Mouse (Mus musculus) embryonic facial prominence, embryonic 15.5 days (tissue): ENCODE results near the gene Tmem130. TPM values are rescaled to one million over a fixed set of nuclear protein-coding genes. Genes with fewer than 3 reads are reported as not detected.
A peak's percentile ranks its signal among the peaks of the same experiment; 100 is the strongest.
"Not testable (repeated sequence)": the region's sequence is repeated elsewhere in the genome, so short reads cannot be mapped to it uniquely, and the experiment has no call there.

Experiments
- ATAC-seq: fragments of 200-750 bp; cut with Nextera tagmentation; 2 replicates; pipeline ENCODE4 v1.8.0; 2017; ENCODE audit warnings: low read depth, moderate TSS enrichment; ENCODE audit not compliant: insufficient number of reproducible peaks, low FRiP score, low TSS enrichment
- H3K27ac ChIP-seq: fragments of 300-500 bp; sonication (generic); replicated peaks from 2 replicates; pipeline ENCODE4 v1.5.1; 2015; ENCODE audit warnings: mild to moderate bottlenecking, inconsistent platforms
- H3K27me3 ChIP-seq: fragments of 300-500 bp; sonication (generic); 2 replicates; pipeline ENCODE4 v1.6.1; 2015; ENCODE audit warnings: inconsistent platforms
- H3K36me3 ChIP-seq: fragments of 300-500 bp; sonication (generic); 2 replicates; pipeline ENCODE4 v1.6.1; 2015; ENCODE audit warnings: mild to moderate bottlenecking, inconsistent platforms
- H3K4me1 ChIP-seq: fragments of 300-500 bp; sonication (generic); 2 replicates; pipeline ENCODE4 v1.6.1; 2015; ENCODE audit warnings: inconsistent platforms
- H3K4me2 ChIP-seq: fragments of 300-500 bp; sonication (generic); replicated peaks from 2 replicates; pipeline ENCODE4 v1.6.1; 2015; ENCODE audit warnings: mild to moderate bottlenecking, inconsistent platforms
- H3K4me3 ChIP-seq: fragments of 300-500 bp; sonication (generic); replicated peaks from 2 replicates; pipeline ENCODE4 v1.5.1; 2015; ENCODE audit warnings: mild to moderate bottlenecking, inconsistent platforms
- H3K9ac ChIP-seq: fragments of 300-500 bp; sonication (generic); 2 replicates; pipeline ENCODE4 v1.6.1; 2015; ENCODE audit warnings: inconsistent platforms
- H3K9me3 ChIP-seq: fragments of 300-500 bp; sonication (generic); replicated peaks from 2 replicates; pipeline ENCODE4 v1.6.1; 2016; ENCODE audit warnings: inconsistent platforms
- WGBS: fragments of 180-500 bp; shearing (Covaris S2); methylation state at CpG from one replicate; pipeline ENCODE4 v1.1.7; 2015; 5-methylcytosine and 5-hydroxymethylcytosine counted together
- polyA plus RNA-seq: library from polyadenylated mRNA; unstranded; fragments of >200 nt; fragmentation: Nextera tagmentation; extraction: Ambion mirVana; gene quantifications from 2 replicates; pipeline ENCODE4 v1.2.1, GENCODE M21; 2015

Gene Tmem130
- polyA plus RNA-seq, 1 experiment from 2014 or later = 2.3 TPM

- peak overlapping the region; percentile 75 for H3K4me2 ChIP-seq
- H3K9me3 ChIP-seq = no peaks in the 10 kb centered on the region
- H3K9ac ChIP-seq = peak overlapping the region; percentile 94
- ATAC-seq = peak; percentile 93
- under 1% methylated on average over 92 of the region's 92 CpGs for WGBS
- H3K36me3 ChIP-seq = peaks cover 21% of the 10 kb centered on the region
- peaks cover 13% of the 10 kb centered on the region for H3K4me1 ChIP-seq
- H3K27me3 ChIP-seq = no peaks in the 10 kb centered on the region
- peak overlapping the region; percentile 98 for H3K27ac ChIP-seq
- H3K4me3 ChIP-seq = peak overlapping the region; percentile 96
Measured at GRCm38 (mm10) chr5:144767911-144768841, 6.6 kb upstream of the Tmem130 start.

- peak within 1 kb of the TSS; percentile 75 for H3K4me2 ChIP-seq
- 75% methylated on average over 13 of the region's 15 CpGs for WGBS
- H3K4me1 ChIP-seq = peaks cover 13% of the 10 kb centered on the region
- not testable (repeated sequence) for H3K9me3 ChIP-seq, H3K27me3 ChIP-seq, ATAC-seq
- peak within 1 kb of the TSS; percentile 98 for H3K27ac ChIP-seq
- peak within 1 kb of the TSS; percentile 94 for H3K9ac ChIP-seq
- peak within 1 kb of the TSS; percentile 96 for H3K4me3 ChIP-seq
- H3K36me3 ChIP-seq = peaks cover 14% of the 10 kb centered on the region
Measured at GRCm38 (mm10) chr5:144767106-144767798, 5.6 kb upstream of the Tmem130 start, which contains the start of gene Trrap. TSS of gene Trrap (plus strand) at chr5:144767732.

DNA sequence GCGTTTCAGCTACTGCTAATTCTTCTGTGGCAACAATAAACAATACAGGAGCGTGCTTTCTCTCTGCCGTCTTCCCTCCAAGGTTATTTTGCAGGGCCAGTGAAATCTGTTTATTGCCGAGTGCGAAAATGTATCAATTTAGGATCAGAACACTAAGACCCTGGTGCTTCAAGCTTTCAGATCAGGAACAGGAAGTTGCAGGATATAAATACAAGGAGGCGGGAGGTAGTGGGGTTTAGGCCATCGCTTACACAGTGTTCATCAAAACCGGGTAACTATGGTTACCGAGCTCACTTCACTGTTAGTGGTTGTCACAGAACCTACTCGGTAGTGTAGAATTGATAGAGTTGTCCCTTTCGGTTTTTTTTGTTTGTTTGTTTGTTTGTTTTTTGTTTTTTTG lies 5.0 kb upstream of the Tmem130 start:
- WGBS = 78% methylated on average over 11 of the region's 11 CpGs
- Histone ChIP-seq H3K27me3 (peaks cover 12% of the 10 kb centered on the region), H3K9ac (no peak overlapping the region), H3K4me1 (peaks cover 13% of the 10 kb centered on the region), H3K27ac (no peak overlapping the region), H3K4me3 (no peak overlapping the region), H3K4me2 (no peak overlapping the region), H3K9me3 (no peaks in the 10 kb centered on the region), H3K36me3 (peaks cover 10% of the 10 kb centered on the region)
- ATAC-seq = no peak

DNA sequence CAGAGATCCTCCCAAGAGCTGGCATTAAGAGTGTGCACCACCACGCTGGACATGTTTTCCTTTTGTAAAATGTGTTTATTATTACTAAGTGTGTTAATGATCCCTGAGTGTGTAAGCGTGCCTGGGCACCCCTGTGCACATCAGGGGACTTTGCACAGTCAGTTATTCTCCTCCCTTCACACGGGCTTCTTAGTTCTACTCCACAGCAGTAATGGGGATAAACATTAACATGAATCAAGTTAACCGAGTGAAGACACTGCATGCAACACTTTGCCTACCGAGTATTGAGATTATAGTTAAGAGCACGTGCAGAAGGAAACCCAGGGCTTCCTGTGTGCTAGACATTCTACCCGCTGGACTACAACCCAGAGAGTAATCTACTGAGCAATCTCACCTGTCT lies 4.4 kb upstream of the Tmem130 start:
- peaks cover 19% of the 10 kb centered on the region for H3K4me1 ChIP-seq
- no peak overlapping the region for H3K9ac ChIP-seq
- H3K9me3 ChIP-seq = no peaks in the 10 kb centered on the region
- WGBS = 71% methylated on average over 7 of the region's 7 CpGs
- no peak overlapping the region for H3K4me2 ChIP-seq
- no peak overlapping the region for H3K4me3 ChIP-seq
- H3K27me3 ChIP-seq = peaks cover 18% of the 10 kb centered on the region
- peaks cover 4% of the 10 kb centered on the region; the same call in 1 of the 2 replicates for H3K36me3 ChIP-seq
- no peak overlapping the region for H3K27ac ChIP-seq
- ATAC-seq = no peak

- H3K4me3 ChIP-seq = no peak overlapping the region
- no peaks in the 10 kb centered on the region for H3K9me3 ChIP-seq
- H3K27me3 ChIP-seq = peaks cover 30% of the 10 kb centered on the region
- ATAC-seq = no peak
- WGBS = 12% methylated on average over 8 of the region's 8 CpGs
- no peak overlapping the region for H3K4me2 ChIP-seq
- no peaks in the 10 kb centered on the region for H3K36me3 ChIP-seq
- no peak overlapping the region for H3K27ac ChIP-seq
- no peak overlapping the region for H3K9ac ChIP-seq
- peaks cover 8% of the 10 kb centered on the region for H3K4me1 ChIP-seq
Measured at GRCm38 (mm10) chr5:144758422-144758821, 3.2 kb downstream of the Tmem130 start.

DNA sequence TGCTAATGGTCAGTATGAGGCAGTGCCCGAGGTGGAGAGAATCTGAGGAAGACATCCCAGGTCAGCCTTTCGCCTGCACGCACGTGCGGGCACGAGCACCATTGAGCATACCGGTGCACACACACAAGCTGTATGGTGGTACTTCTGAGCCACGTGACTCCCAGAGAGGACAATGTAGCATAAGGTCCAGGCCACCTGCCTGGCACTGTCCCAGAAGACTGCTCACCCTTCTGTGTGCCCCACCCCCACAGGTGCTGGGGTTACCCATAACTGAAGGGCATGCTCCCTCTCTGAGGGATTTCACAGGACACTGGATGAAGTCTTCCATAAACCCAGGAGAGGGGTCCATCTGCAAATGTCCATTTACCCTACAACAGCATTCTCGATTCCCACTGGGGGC lies 4.2 kb downstream of the Tmem130 start:
- Histone ChIP-seq H3K36me3 (no peaks in the 10 kb centered on the region), H3K4me1 (peaks cover 10% of the 10 kb centered on the region), H3K9ac (no peak overlapping the region), H3K9me3 (no peaks in the 10 kb centered on the region), H3K27me3 (peaks cover 25% of the 10 kb centered on the region), H3K4me3 (no peak overlapping the region), H3K27ac (no peak overlapping the region), H3K4me2 (no peak overlapping the region)
- no peak for ATAC-seq
- WGBS = 76% methylated on average over 9 of the region's 9 CpGs

- no peak for ATAC-seq
- WGBS = 67% methylated on average over 10 of the region's 10 CpGs
- H3K4me3 ChIP-seq = no peak overlapping the region
Measured at GRCm38 (mm10) chr5:144755191-144755590, 6.4 kb downstream of the Tmem130 start.

DNA sequence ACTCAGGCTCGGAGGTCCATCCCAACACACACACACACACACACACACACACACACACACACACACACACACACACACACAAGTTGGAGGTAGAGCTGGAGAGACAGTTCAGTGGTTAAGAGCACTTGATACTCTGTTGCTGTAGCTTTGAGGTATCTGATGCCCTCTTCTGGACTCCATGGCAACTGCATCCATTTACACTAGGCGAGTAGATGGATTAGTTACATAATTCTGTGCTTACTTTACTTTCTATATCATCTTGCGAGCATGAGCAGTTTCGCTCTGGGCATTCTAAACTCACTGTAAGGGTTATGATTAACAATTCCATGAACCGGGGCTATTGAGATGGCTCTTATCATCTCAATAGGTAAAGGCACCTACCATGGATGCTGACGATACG lies 8.6 kb downstream of the Tmem130 start:
- Histone ChIP-seq H3K9me3 (no peaks in the 10 kb centered on the region), H3K27ac (no peak overlapping the region), H3K4me3 (no peak overlapping the region), H3K9ac (no peak overlapping the region), H3K27me3 (no peaks in the 10 kb centered on the region), H3K36me3 (no peaks in the 10 kb centered on the region), H3K4me2 (no peak overlapping the region), H3K4me1 (peaks cover 4% of the 10 kb centered on the region; the same call in 1 of the 2 replicates)
- WGBS = 59% methylated on average over 7 of the region's 7 CpGs
- ATAC-seq = no peak

More at GRCm38 (mm10) chr5:144755191-144755590, 6.4 kb downstream of the Tmem130 start:
- Histone ChIP-seq H3K4me1 (peaks cover 4% of the 10 kb centered on the region; the same call in 1 of the 2 replicates), H3K27ac (no peak overlapping the region), H3K36me3 (no peaks in the 10 kb centered on the region), H3K9me3 (no peaks in the 10 kb centered on the region), H3K9ac (no peak overlapping the region), H3K27me3 (peaks cover 7% of the 10 kb centered on the region; the same call in 1 of the 2 replicates), H3K4me2 (no peak overlapping the region)

GRCm38 (mm10) chr5:144752432-144752831 lies 9.2 kb downstream of the Tmem130 start:
- H3K27ac ChIP-seq = no peak overlapping the region
- H3K9me3 ChIP-seq = no peaks in the 10 kb centered on the region
- no peak overlapping the region for H3K4me3 ChIP-seq
- peaks cover 4% of the 10 kb centered on the region; the same call in 1 of the 2 replicates for H3K4me1 ChIP-seq
- WGBS = 11% methylated on average over 5 of the region's 5 CpGs
- ATAC-seq = no peak
- H3K27me3 ChIP-seq = no peaks in the 10 kb centered on the region
- H3K36me3 ChIP-seq = no peaks in the 10 kb centered on the region
- H3K9ac ChIP-seq = no peak overlapping the region
- H3K4me2 ChIP-seq = no peak overlapping the region

- Histone ChIP-seq H3K9me3 (no peaks in the 10 kb centered on the region), H3K4me1 (no peaks in the 10 kb centered on the region)
- no peak for ATAC-seq
Measured at GRCm38 (mm10) chr5:144737101-144737500, 24.5 kb downstream of the Tmem130 start.

DNA sequence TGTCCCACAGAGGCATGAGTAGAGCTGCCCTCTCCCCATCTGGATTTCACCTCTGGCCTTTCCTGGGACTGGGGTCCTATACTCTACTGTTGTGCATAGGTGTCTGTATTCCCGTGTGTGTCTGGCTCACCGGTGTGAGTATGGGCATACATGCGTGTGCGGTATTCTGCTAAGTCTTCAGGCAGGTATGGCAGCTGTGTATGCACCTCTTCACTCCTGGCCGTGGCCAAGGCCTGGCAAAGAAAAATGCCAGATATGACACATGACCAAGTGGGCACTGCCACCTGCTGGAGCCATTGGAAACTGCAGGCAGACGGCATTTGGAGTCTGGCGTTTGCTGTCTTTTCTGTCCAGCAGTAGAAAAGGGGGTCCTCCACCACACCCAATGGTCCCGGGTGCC lies 26.7 kb downstream of the Tmem130 start:
- no peaks in the 10 kb centered on the region for H3K4me1 ChIP-seq
- H3K4me2 ChIP-seq = no peak overlapping the region
- no peak overlapping the region for H3K4me3 ChIP-seq
- WGBS = 28% methylated on average over 8 of the region's 8 CpGs
- H3K9me3 ChIP-seq = no peaks in the 10 kb centered on the region
- no peak for ATAC-seq
- H3K27me3 ChIP-seq = no peaks in the 10 kb centered on the region
- H3K9ac ChIP-seq = no peak overlapping the region
- H3K27ac ChIP-seq = no peak overlapping the region
- H3K36me3 ChIP-seq = no peaks in the 10 kb centered on the region

More at GRCm38 (mm10) chr5:144737101-144737500, 24.5 kb downstream of the Tmem130 start:
- WGBS = 90% methylated on average over 14 of the region's 14 CpGs
- Histone ChIP-seq H3K27me3 (no peaks in the 10 kb centered on the region), H3K27ac (no peak overlapping the region), H3K4me2 (no peak overlapping the region), H3K4me3 (no peak overlapping the region), H3K36me3 (no peaks in the 10 kb centered on the region), H3K9ac (no peak overlapping the region)
